Mouse (Mus musculus) retina, embryonic 14.5 days (tissue): Measurements from ENCODE around the gene Sag.

ENCODE experiments used
- DNase-seq: peaks from one replicate; pipeline ENCODE4 v3.0.0-alpha.2; 2015; ENCODE audit warnings: low spot score

The Sag gene

DNA sequence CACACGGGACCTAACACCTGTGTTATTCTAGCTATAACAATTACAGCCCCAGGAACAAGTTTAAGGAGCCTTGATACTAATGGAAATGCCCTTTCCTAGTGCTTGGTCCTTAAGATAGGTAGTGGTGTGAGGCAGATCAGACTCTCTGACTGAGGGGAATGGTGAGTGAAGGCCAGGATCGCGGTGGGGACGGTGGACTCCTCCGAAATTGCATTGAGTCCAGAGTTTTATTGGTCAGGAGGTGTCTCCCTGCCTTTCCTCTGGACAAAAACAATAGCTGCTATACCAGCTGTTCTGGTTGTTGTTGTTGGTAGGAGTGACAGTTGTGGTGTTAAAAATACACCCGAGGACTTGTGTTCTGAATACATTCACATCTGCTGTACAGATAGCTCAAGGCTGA lies 50.9 kb downstream of the Sag start:
- DNase-seq = peak; percentile 13

DNA sequence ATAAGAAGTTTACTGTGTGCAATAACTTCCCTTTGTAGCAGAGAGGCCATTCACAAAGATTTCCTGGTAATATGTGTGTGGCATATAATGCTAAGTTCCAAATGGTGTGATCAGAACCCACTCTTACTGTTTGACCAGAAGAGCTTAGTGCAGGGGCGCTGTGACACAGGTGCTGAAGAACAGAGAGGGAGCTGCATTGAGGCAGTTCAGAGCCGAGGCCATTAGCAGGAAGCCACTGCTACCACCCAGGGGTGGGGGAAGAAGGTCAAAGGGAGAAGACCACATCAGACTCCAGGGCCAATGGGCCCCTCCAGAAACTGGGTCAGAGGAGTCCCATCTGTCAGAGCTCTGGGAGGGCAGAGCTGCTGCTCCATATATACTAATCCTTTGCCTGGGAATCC lies 51.4 kb downstream of the Sag start:
- peak; percentile 65 for DNase-seq

DNA sequence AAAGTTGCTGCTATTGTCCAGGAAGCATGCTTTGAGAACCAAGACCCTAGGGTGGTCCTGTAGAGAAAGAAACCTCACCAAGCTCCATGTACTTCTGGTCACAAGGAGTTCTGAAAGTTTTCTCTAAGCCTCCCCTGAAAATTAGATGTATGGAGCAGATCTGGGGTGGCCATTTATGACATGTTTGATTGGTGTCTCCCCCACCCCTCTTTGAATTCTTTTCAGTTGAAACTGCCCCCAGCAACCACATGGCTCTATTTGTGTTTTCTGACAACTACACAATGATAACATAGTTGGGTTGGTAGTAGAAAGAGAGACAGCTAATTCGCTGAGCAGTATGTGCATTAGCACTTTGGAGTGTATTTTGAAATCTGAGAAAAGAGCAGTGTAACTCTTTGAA lies 52.0 kb downstream of the Sag start:
- no peak for DNase-seq

DNA sequence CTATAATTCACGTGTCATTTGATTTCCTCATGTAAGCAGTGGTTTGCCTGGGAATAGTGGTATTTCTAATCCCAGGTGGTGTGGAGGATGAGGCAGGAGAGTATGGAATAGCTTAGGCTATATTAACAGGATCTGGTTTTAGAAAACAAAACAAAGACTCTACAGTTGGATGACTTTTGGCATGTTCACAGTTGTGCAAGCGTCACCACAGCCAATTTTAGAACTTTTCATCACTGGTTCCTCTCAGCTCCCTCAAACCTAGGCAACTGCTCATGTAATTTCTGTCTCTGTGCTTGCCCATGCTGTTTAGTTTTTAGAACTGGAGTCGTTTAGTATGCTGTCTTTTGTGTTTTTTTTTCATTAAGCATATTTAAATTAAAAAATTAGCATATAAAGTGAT lies 53.3 kb downstream of the Sag start:
- no peak for DNase-seq

DNA sequence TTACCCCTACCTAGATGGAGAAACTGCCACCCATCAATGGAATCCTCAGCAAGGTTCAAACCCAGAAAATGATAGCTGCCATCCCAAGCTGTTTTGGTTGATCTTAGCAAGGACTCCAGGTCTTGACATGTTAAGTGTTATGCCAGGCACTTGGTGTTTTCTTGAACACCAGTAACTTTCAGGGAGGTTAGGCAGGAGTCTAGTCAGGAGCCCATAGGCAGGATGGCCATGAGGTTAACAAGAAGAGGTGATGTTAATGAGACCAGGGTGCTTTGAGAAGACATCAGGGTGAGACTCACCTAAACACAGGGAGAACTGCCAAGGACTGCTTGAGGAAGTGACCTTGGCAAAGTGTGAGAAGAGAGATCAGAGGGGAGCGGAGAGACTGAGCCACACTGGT lies 54.6 kb downstream of the Sag start:
- DNase-seq = no peak

DNA sequence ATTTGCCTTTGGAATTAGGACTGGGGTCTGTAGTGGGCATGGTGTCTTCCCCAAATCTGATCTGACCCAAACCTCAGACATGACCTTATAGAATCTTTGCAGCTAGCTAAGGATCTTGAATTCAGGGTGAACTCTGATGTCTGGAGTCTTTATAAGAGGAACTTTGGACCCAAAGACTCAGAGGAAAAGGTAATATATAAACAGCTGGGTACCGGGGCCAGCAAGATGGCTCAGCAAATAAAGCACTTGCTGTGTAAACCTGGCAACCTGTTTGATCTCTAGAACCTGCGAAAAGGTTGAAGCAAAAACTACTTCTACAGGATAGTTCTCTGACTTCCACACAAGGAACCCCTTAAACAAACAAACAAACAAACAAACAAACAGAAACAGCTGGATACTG lies 55.0 kb downstream of the Sag start:
- DNase-seq = no peak

DNA sequence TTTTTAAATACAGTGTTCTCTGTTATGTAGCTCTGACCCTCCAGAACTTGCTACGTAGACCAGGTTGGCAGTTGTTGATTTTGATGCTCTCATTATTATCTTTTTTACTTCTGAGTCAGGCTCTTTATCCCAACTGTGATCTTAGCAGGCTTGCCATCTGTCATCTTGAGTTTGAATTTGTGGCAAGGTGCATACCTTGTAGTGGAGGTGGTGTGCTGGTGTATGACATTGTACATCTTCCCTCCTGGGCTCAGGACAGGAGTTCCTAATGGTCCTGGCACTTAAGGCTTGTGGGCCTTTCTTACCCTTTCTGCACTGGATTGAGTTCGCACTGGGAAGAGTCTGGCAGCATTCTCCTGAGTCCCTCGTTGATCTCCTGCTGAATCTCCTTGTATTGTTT lies 60.1 kb downstream of the Sag start:
- no peak for DNase-seq

DNA sequence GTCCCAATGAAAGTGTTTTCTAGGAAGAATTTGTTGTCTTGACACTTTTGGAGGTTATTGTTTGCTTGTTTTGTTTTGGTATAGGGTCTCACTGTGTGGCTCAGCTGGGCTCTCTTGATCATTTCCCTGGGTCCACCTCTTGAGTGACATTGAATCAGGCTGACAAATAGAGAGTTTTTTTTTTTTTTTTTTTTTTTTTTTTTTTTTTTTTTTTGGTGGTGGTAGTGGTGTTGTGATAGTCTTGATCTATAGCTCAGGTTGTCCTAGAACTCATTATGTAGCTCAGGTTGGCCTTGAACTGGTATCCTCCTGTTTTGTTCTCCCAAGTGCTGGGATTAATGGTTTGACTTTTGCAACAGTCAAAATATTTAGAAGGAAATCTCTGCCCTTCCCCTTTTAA lies 61.4 kb downstream of the Sag start:
- no peak for DNase-seq

DNA sequence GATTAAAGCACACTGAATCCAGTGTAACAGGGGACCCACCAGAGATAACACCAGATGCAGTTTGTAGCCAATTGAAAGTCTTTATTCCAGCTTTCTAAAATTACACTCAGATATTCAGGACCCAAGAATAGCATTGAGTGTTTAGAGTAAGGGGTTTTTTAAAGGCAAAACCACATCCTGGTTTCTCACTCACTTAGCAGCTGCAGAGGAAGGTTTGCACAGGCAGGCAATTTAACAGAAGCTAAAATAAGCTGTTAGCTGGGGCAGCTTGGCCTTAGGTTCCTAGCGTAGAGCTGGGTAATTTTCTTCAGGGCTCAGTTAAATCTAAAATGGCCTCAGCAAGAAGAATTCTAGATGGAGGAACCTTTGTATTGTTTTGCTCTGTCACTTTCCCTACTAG lies 63.2 kb downstream of the Sag start:
- DNase-seq = no peak

DNA sequence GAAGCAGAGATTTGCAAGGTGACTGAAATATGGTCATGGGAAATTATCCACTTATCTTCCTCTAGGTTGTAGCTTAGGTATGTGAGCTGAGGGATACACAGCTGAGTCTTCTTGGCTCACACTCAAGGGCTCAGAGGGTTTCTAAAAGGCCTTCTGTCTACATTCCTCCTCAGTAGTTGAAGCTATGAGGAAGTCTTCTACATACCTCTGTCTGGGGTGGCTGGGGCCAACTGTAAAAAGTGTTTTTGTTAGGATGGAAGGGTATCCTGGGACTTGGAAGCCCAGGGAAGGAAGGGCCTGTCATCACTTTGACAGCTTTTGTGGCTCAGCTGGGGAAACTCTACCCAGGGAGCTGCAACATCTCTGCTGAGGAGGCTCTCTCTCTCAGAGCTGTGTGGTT lies 68.1 kb downstream of the Sag start:
- no peak for DNase-seq

DNA sequence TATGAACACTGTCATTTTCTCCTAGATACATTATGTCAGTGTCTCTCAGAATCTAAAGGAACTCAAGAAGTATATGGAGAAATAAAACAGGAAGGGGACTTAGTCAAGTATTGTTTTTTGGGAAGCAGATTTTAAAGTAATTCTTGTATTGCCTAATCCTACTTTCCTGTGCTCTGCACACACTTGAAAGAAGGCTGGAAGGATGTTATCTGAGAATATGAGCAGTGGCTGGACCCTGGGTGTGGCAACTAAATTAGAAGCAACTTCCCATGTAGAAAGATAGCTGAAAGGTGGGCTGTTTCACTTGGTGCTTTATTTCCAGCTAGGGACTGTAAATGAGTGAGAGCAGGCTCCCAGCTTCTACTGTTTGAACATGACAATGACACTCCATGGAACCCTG lies 69.6 kb downstream of the Sag start:
- no peak for DNase-seq

DNA sequence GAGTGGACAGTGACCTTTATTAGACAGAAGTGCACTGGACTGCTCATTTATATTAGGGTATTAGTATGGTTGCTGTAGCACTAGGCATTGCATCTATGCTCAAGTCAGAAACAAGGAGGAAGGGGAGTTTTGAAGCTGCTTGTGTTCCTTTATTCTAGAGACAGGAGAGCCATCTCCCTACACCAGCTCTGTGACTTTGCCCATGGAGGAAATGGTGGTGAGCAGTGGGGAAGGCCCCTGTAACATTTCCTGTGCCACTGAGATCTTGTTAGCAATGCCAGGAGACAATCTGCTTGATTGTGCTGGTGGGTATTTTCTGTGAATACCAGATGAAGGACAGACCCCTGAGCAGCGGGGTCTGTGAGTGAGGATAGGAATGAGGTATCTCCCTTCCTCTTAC lies 72.6 kb downstream of the Sag start:
- no peak for DNase-seq

DNA sequence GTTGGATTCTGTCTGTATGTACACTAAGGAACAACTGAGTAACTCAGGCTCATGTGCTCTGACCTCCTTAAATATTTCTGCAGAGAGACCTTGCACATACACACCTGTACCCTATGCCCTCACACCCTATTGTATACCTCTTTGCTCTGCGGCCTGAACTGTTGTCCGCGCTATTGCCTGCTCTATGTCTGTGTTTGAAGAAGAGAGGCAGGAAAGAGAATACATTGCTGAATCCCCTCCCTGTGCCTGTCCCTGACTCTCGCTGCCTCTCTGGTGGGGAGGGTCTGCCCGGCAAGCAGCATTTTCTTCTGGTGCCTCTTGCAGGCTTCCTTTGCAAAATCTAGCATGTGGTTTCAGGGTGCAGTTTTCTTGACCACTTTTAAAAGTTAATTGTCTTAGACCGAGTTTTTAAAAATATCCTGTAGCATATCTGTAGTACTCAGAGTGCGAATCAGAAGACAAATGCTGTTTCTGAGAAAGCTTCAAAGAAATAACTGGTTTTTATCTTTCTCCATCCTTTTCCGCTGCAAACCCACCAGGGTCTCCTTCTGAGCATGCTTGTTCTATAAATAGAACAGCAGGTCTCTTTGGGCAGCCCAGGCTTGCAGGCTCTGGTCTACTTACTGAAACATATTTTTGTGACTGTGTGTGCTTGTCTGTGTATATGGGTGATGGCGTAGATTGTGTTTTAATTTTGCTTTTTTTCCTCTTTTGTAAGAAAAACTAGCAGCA lies 74.2 kb downstream of the Sag start:
- no peak for DNase-seq

DNA sequence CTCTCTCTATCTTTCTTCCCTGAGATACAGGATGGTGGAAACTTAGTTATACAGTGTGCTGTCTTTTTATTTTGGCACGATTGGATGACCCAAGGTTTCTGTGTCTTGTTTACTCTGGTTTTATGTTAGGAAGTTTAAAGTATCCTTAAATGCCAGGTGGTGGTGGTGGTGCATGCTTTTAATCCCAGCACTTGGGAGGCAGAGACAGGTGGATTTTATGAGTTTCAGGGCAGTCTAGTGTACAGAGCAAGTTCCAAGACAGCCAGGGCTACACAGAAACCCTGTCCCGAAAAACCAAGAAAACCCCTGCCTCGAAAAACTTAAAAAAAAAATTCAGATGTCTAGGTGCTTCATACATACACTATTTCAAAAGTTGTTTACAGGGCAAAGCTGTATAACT lies 75.6 kb downstream of the Sag start:
- DNase-seq = no peak

DNA sequence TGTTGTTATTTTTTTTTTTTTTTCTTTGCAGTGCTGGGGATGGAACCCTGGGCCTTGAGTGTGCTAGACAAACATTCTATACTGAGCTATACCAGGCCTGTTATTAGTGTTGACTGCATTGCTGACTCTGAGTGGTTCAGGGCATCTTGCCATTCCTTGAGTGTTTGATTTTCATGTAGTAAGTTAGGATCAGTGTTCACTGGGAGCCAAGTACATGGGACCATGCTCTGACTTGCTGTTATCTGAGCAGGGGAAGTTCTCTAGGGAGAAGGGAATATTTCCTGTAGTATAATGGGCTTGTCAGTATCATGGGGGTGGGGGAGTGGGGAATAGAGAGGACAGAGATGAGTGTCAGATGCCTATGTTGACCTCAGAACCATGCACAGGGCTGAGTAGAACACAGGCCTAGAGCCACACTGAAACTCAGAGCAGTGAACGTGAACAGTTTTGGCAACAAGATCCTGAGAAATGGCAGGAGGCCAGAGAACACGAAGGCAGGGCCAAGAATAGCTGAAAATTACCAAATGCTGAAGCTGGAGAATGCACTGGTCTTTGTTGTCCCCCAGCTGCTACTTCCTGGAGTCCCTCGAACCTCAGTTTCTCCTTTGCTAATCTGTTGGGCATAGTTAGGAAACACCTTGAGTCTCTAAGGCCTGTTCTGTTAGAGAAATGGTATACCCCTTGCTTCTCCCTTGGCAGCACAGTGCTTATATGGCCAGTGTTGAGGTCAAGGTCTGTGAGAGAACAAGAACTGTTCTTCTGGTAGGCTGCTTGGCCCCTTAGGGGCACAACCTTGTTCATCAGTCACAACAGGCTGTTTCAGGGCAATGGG lies 76.2 kb downstream of the Sag start:
- no peak for DNase-seq

DNA sequence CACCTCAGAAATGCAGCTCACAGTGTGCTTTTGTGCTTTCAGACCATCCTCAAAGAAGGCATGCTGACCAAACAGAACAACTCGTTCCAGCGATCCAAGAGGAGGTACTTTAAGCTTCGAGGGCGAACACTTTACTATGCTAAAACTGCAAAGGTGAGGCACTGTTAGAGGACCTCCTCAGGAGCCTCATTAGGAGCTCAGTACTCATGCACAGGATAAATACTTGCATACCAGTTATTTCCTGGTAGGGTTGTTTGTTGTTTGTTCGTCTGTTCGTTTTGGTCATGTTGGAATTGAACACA lies 76.8 kb downstream of the Sag start:
- DNase-seq = no peak

DNA sequence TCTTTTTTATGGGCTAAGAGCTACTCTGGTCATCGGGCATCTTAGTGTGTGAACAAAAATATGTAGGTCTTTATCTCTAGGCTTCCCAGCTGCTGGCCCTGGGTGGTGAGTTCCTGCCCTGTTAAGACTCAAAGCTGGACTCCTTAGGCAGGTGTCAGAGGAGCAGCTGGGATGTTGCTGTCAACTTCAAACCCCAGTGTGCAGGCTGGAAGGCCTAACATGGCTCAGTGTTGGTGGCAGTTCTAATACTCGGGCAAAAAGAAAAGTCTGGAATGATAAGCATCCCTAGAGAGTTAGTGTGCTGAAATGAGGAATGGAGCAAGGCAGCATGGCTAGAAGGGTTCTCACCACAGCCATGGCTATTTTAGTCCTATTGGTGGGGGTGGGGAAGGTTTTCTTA lies 77.4 kb downstream of the Sag start:
- DNase-seq = no peak

DNA sequence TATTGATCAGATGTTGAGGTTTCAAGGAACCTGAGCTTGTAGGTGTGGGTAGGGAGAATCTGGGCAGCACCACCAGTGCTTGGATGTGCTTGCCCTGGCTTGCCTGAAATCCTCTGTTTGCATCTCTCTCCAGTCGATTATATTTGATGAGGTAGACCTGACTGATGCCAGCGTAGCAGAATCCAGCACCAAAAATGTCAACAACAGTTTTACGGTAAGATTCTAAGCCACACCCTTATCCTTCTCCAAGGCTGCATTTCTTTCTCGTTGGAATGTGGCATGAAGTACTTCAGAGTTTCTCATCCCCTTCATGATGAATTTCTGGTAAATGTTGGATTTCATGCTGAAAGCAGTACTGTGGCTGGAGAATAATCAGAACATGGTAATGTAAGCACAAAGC lies 78.2 kb downstream of the Sag start:
- no peak for DNase-seq

DNA sequence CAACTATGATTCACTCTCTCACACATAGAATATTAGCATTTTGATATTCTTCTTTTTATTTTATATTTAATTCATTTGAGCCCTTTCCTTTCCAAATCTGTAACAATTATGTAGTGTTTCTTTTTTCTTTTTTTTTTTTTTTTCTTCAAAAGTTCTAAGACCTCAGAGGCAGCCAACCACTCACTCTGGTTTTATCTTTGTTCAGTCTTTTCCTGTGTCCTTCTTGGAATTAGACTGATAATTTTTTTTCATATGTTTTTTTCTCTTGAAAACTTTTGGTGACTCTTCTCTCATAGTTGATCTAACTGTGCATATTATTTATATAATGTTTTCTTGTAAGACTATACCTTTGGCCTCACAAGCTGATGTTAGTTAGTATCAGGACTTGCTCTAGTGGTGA lies 79.1 kb downstream of the Sag start:
- DNase-seq = no peak

DNA sequence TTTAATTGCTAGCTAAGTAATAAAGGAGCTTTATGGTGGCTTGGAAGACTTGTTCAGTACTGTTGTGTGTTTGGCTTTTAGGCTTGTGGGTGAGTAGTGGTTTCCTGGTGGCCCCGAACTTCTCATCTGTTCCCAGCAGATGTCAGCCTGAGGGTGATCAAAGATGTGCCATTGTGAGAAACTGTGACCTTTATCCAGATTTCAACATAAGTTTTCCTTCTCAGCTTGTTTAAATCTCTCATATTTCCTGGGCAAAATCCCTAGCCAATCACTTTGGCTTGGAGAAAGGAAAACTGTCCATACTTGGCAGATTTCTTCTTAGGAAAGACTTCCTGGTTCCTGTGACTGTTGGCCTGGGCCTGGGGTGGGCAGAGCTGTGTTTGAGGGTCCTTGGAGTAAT lies 87.5 kb downstream of the Sag start:
- no peak for DNase-seq

DNA sequence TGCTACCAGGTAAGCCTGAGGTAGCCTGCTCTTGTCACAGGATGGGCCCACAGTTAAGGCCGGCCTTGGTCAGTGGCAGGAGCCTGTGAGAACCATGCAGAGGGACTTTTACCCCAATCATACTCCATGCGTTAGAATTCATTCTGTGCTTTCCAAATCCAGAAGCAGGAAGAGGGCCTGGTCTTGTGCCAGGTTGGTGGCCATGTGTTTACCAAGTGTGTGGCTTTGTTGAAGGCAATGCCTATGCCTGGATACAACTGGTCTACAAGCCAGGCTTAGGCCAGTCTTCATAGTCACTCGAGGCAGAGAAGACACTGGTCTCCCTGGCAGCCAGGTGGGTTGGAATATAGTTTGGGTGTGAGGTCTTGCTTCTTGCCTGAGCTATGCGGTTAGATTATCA lies 88.2 kb downstream of the Sag start:
- no peak for DNase-seq

DNA sequence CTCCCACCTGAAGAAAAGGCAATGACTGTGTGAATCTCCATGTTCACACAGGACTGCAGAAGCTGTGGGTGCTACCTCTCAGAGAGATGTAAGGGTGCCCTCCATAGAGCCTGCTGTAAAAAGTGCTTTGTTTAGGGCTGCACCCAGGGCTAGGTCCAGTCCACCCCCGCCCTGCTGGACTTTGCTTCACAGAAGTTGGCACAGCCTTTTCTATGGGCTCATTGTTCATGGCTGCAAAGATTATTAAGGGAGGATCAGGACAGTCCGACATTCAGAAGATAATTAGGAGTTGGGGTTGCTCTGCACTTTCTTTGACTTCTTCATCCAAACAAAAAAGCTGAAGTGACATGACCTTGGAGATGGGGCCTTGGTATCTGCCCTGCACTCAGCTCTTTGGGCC lies 89.0 kb downstream of the Sag start:
- DNase-seq = no peak

DNA sequence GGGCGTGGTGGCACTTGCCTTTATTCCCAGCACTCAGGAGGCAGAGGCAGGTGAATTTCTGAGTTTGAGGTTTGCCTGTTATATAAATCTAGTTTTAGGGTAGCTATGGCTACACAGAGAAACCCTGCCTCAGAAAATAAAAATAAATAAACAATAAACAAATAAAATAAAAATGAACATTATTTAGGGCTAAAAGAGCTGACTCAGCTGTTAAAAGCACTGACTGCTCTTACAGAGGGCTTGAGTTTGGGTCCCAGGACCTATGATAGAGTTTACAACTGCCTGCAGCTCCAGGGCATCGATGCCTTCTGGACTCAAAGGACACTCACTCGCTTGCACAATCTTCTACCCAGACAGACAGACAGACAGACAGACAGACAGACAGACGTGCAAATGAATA lies 89.9 kb downstream of the Sag start:
- DNase-seq = no peak
